Mouse (Mus musculus): ENCODE measurements around the gene Rnf114. TPM values are rescaled to one million over a fixed set of nuclear protein-coding genes. Genes with fewer than 3 reads are reported as not detected.

The Rnf114 gene
- polyA plus RNA-seq, 1 experiment from 2014 or later = 99.2 TPM

- Histone ChIP-seq H3K36me3 (peaks cover 56% of the 10 kb centered on the region), H3K4me3 (replicated peaks) (no peak overlapping the region), H3K9ac (replicated peaks) (no peak overlapping the region), H3K4me2 (no peak overlapping the region), H3K27ac (peak overlapping the region; percentile 37; the same call in 1 of the 2 replicates), H3K4me1 (replicated peaks) (0 out of 2 replicates have a peak, but pooled peaks cover 9% of the 10 kb centered on the region), H3K9me3 (no peaks in the 10 kb centered on the region), H3K27me3 (no peaks in the 10 kb centered on the region)
- WGBS = 52% methylated on average over 7 of the region's 7 CpGs
- ATAC-seq (ENCODE audit: insufficient number of reproducible peaks, insufficient read depth, low FRiP score, low TSS enrichment, low read depth) = peak; percentile 48
These were observed 16.2 kb upstream of the Rnf114 start for GRCm38 (mm10) chr2:167476200-167476688.

- Histone ChIP-seq H3K9me3 (no peaks in the 10 kb centered on the region), H3K9ac (replicated peaks) (no peak overlapping the region), H3K27me3 (no peaks in the 10 kb centered on the region), H3K4me2 (no peak overlapping the region), H3K36me3 (peaks cover 51% of the 10 kb centered on the region), H3K4me1 (replicated peaks) (0 out of 2 replicates have a peak, but pooled peaks cover 9% of the 10 kb centered on the region), H3K4me3 (replicated peaks) (no peak overlapping the region), H3K27ac (peak overlapping the region; percentile 37; the same call in 1 of the 2 replicates)
- no peak for ATAC-seq (ENCODE audit: insufficient number of reproducible peaks, insufficient read depth, low FRiP score, low TSS enrichment, low read depth)
- 80% methylated on average over 4 of the region's 4 CpGs for WGBS
These were observed 15.7 kb upstream of the Rnf114 start for GRCm38 (mm10) chr2:167476762-167477161.

DNA sequence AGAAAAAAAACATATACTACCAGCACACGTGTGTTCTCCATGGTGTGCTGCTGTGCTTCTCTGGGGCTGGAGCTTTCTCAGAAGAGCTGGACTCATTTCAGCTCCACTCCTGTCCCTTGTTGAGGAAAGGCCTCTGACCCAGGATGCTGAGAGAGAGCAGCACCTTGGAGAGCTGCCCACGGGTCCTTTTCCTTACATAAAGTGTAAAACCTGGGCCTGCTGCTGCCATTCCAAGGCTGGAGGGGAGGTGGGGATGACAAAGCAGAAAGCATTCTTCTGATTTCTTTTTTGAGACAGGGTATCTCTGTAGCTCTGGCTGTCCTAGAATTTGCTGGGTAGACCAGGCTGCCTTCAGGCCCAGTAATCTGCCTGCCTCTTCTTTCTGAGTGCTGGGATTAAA lies 14.3 kb upstream of the Rnf114 start:
- no peak overlapping the region for H3K9ac ChIP-seq (replicated peaks)
- no peak overlapping the region for H3K4me2 ChIP-seq
- H3K27ac ChIP-seq = no peak overlapping the region
- H3K9me3 ChIP-seq = no peaks in the 10 kb centered on the region
- H3K27me3 ChIP-seq = no peaks in the 10 kb centered on the region
- no peak for ATAC-seq (ENCODE audit: insufficient number of reproducible peaks, insufficient read depth, low FRiP score, low TSS enrichment, low read depth)
- WGBS = 32% methylated on average over 2 of the region's 2 CpGs
- H3K4me1 ChIP-seq (replicated peaks) = 0 out of 2 replicates have a peak, but pooled peaks cover 9% of the 10 kb centered on the region
- peaks cover 49% of the 10 kb centered on the region for H3K36me3 ChIP-seq
- no peak overlapping the region for H3K4me3 ChIP-seq (replicated peaks)

DNA sequence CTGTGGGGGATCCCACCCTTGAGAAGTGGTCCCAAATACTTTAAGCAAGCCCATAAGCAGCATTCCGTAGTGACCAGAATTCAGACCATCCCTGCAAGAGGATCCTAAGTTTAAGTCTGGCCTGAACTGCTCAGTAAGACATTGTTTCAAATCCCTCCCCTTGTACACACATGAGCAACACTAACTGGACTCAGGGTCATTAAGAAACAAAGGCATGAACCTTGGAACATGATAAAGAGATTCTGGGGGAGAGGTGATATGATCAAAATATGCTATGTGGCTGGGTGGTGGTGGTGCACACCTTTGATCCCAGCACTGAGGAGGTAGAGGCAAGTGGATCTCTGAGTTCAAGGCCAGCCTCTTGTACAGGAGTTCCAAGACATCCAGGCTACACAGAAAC lies 12.9 kb upstream of the Rnf114 start:
- Histone ChIP-seq H3K9ac (replicated peaks) (no peak overlapping the region), H3K9me3 (no peaks in the 10 kb centered on the region), H3K27me3 (no peaks in the 10 kb centered on the region), H3K4me1 (replicated peaks) (0 out of 2 replicates have a peak, but pooled peaks cover 9% of the 10 kb centered on the region), H3K36me3 (peaks cover 49% of the 10 kb centered on the region), H3K4me2 (no peak overlapping the region), H3K4me3 (replicated peaks) (no peak overlapping the region), H3K27ac (no peak overlapping the region)
- no peak for ATAC-seq (ENCODE audit: insufficient number of reproducible peaks, insufficient read depth, low FRiP score, low TSS enrichment, low read depth)
- WGBS = 97% methylated on average over 1 of the region's 1 CpGs

GRCm38 (mm10) chr2:167482681-167483080 lies 9.8 kb upstream of the Rnf114 start:
- no peaks in the 10 kb centered on the region for H3K4me1 ChIP-seq (replicated peaks)
- no peak overlapping the region for H3K4me3 ChIP-seq (replicated peaks)
- H3K36me3 ChIP-seq = peaks cover 61% of the 10 kb centered on the region
- no peaks in the 10 kb centered on the region for H3K27me3 ChIP-seq
- no peaks in the 10 kb centered on the region for H3K9me3 ChIP-seq
- H3K4me2 ChIP-seq = no peak overlapping the region
- H3K9ac ChIP-seq (replicated peaks) = no peak overlapping the region
- 94% methylated on average over 4 of the region's 4 CpGs for WGBS
- ATAC-seq (ENCODE audit: insufficient number of reproducible peaks, insufficient read depth, low FRiP score, low TSS enrichment, low read depth) = no peak
- H3K27ac ChIP-seq = no peak overlapping the region

DNA sequence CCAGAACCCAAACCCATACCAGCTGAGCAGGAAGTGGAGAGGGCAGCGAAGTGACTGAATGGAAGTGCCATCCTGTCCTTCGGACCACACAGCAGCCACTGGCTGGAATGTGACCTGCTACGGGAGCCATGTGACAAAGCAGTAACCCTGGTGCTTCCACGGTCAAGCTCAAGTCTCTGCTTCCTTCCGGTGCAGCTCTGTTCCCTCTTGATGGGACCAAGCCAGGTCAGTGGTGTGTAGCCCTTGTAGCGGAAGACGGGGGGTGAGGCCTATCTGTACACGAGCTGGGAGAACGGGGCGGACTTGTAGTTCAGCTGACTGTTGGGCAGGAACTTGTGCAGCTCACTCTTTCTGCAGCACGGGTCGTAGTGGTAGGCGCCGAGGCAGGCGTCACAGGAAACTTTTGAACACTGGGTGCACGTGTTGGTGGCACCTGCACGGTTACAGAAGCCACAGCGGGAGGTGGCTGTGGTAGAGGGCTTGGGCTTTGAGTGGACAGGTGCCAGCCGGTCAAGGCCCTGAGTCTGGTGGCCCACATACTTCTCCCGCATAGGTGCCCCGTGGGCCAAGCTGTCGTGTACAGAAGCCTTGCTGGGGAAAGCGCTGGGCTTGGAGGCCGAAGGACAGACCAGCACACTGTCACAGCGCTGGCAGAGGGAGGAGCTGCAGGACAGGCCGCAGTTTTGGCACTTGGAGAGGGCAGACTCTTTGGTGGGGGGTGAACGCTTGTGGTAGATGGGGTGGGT lies 9.2 kb upstream of the Rnf114 start:
- H3K27ac ChIP-seq = no peak overlapping the region
- H3K36me3 ChIP-seq = peaks cover 62% of the 10 kb centered on the region
- no peaks in the 10 kb centered on the region for H3K27me3 ChIP-seq
- H3K4me3 ChIP-seq (replicated peaks) = no peak overlapping the region
- 95% methylated on average over 27 of the region's 27 CpGs for WGBS
- H3K4me1 ChIP-seq (replicated peaks) = no peaks in the 10 kb centered on the region
- no peaks in the 10 kb centered on the region for H3K9me3 ChIP-seq
- no peak overlapping the region for H3K9ac ChIP-seq (replicated peaks)
- no peak overlapping the region for H3K4me2 ChIP-seq
- ATAC-seq (ENCODE audit: insufficient number of reproducible peaks, insufficient read depth, low FRiP score, low TSS enrichment, low read depth) = no peak

- no peak for ATAC-seq (ENCODE audit: insufficient number of reproducible peaks, insufficient read depth, low FRiP score, low TSS enrichment, low read depth)
- 94% methylated on average over 24 of the region's 24 CpGs for whole genome bisulfite sequencing
- peaks cover 62% of the 10 kb centered on the region for H3K36me3 ChIP-seq
- no peaks in the 10 kb centered on the region for H3K4me1 ChIP-seq (replicated peaks)
- no peak overlapping the region for H3K9ac ChIP-seq (replicated peaks)
- H3K4me2 ChIP-seq = no peak overlapping the region
- H3K27me3 ChIP-seq = no peaks in the 10 kb centered on the region
- H3K27ac ChIP-seq = no peak overlapping the region
- no peak overlapping the region for H3K4me3 ChIP-seq (replicated peaks)
- no peaks in the 10 kb centered on the region for H3K9me3 ChIP-seq
These were observed 8.5 kb upstream of the Rnf114 start for GRCm38 (mm10) chr2:167483827-167484410.

- 88% methylated on average over 11 of the region's 11 CpGs for WGBS
- H3K36me3 ChIP-seq = peaks cover 62% of the 10 kb centered on the region
- no peaks in the 10 kb centered on the region for H3K4me1 ChIP-seq (replicated peaks)
These were observed 7.5 kb upstream of the Rnf114 start for GRCm38 (mm10) chr2:167484932-167485331.

DNA sequence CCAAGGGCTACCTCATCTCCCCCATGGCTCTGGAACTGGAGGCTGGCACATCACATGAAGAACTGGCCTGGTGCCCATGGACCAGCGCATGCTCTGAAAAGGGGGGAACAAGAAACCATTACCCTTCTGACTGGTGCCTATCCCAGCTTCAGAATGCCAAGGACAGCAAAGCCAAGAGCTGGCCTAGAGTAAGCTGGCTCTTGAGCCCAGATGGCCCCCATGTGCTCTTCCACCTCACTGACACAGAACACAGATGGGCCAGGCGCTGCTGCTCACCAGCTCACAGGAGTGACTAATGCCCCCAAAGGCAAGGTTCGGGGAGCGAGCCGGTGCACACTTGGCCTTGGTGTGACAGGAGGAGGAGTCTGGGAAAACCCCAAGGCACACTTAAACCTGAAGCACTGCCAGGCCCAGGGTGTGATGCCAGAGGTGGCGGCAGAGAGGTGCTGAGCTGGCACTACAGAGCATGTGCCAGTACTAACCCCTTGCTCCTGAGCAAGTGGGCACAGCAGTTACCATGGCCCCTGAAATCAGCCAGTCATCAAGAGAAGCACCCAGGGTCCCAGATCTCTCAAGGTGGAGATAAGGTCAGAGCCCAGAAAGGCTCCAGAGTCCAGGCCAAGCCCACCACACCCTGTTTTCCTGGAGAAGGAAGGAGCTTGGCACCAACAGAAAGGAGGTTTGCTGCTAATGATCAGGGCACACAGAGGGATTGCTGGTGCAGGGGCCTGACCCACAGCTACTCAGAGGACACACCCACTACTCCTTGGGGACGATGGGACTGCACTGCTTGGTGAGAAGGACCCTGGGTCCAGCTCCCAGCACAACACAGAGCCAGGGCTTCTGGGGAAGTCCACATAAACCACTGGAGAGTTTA lies 6.7 kb upstream of the Rnf114 start:
- peaks cover 5% of the 10 kb centered on the region for H3K4me1 ChIP-seq (replicated peaks)
- H3K4me3 ChIP-seq (replicated peaks) = no peak overlapping the region
- H3K9ac ChIP-seq (replicated peaks) = no peak overlapping the region
- H3K27ac ChIP-seq = no peak overlapping the region
- 92% methylated on average over 7 of the region's 7 CpGs for WGBS
- no peaks in the 10 kb centered on the region for H3K9me3 ChIP-seq
- peaks cover 57% of the 10 kb centered on the region for H3K36me3 ChIP-seq
- H3K27me3 ChIP-seq = no peaks in the 10 kb centered on the region
- ATAC-seq (ENCODE audit: insufficient number of reproducible peaks, insufficient read depth, low FRiP score, low TSS enrichment, low read depth) = no peak
- H3K4me2 ChIP-seq = no peak overlapping the region

More at GRCm38 (mm10) chr2:167484932-167485331, 7.5 kb upstream of the Rnf114 start:
- Histone ChIP-seq H3K9me3 (no peaks in the 10 kb centered on the region), H3K4me2 (no peak overlapping the region), H3K9ac (replicated peaks) (no peak overlapping the region), H3K4me3 (replicated peaks) (no peak overlapping the region), H3K27ac (no peak overlapping the region), H3K27me3 (no peaks in the 10 kb centered on the region)
- no peak for ATAC-seq (ENCODE audit: insufficient number of reproducible peaks, insufficient read depth, low FRiP score, low TSS enrichment, low read depth)

GRCm38 (mm10) chr2:167486573-167486972 lies 5.9 kb upstream of the Rnf114 start:
- no peak overlapping the region for H3K9ac ChIP-seq (replicated peaks)
- H3K9me3 ChIP-seq = no peaks in the 10 kb centered on the region
- H3K36me3 ChIP-seq = peaks cover 52% of the 10 kb centered on the region
- no peak for ATAC-seq (ENCODE audit: insufficient number of reproducible peaks, insufficient read depth, low FRiP score, low TSS enrichment, low read depth)
- H3K27ac ChIP-seq = no peak overlapping the region
- H3K4me1 ChIP-seq (replicated peaks) = peaks cover 13% of the 10 kb centered on the region
- H3K4me2 ChIP-seq = no peak overlapping the region
- no peaks in the 10 kb centered on the region for H3K27me3 ChIP-seq
- no peak overlapping the region for H3K4me3 ChIP-seq (replicated peaks)
- 87% methylated on average over 4 of the region's 4 CpGs for WGBS

GRCm38 (mm10) chr2:167487551-167487950 lies 4.9 kb upstream of the Rnf114 start:
- Histone ChIP-seq H3K4me1 (replicated peaks) (peaks cover 18% of the 10 kb centered on the region), H3K27ac (no peak overlapping the region), H3K36me3 (peaks cover 47% of the 10 kb centered on the region), H3K9me3 (no peaks in the 10 kb centered on the region), H3K4me2 (no peak overlapping the region), H3K27me3 (no peaks in the 10 kb centered on the region), H3K4me3 (replicated peaks) (no peak overlapping the region), H3K9ac (replicated peaks) (no peak overlapping the region)
- 95% methylated on average over 6 of the region's 6 CpGs for WGBS
- no peak for ATAC-seq (ENCODE audit: insufficient number of reproducible peaks, insufficient read depth, low FRiP score, low TSS enrichment, low read depth)
